Mouse (Mus musculus): Measurements from ENCODE around the gene Mdm2. TPM values are rescaled to one million over a fixed set of nuclear protein-coding genes. Genes with fewer than 3 reads are reported as not detected.

The Mdm2 gene
- total and polyA plus RNA-seq, 3 experiments = 79.8 to 136 (median 112) TPM

DNA sequence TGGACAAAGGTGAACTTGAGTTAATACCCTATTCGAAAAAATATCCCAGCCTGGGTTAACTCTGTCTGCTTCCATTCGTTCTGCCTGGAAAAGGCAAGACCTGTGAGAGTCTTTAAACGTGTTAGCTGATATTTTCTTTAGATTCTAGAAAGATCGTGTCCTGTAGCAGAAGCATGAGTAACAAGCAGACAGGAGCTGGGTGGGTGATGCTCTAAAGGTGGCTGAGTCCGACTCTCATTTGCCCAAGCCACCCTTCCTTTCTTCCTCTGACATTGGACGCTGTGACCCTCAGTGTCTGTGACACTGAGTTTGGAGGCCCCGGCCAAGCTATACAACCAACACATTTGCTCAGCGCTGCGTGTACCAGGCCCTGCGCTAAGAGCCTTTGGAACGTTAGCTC, 65.7 kb downstream of the Mdm2 start:
- no peak overlapping the region for H3K4me2 ChIP-seq (ENCODE audit: insufficient read depth, low read depth, poor library complexity, severe bottlenecking)
- H3K4me1 ChIP-seq (ENCODE audit: control insufficient read depth in 1 of 2, insufficient read depth in 2 of 2) = peaks cover 8 to 15% of the 10 kb centered on the region in 2 experiments
- no peak overlapping the region for H3K4me3 ChIP-seq (replicated peaks in 1 of 3; ENCODE audit: low read depth in 2 of 3, low read length in 2 of 3, poor library complexity in 1 of 3)
- in situ Hi-C loops (cut with MboI; ENCODE audit: low pct_ligation_motif_present, low pct_unique_long_range_greater_than_20kb, low sequenced_read_pairs) = no loop called here
- H3K27me3 ChIP-seq (replicated peaks) = no peaks in the 10 kb centered on the region
- no peak overlapping the region for H3K9ac ChIP-seq (ENCODE audit: insufficient read depth, low read depth)
- no peak overlapping the region for H3K27ac ChIP-seq (ENCODE audit: insufficient read depth, low read depth)
- TF ChIP-seq UBTF (IDR thresholded peaks at IDR 0.05; ENCODE audit: low read depth, low read length) (no peak), POLR2A (IDR thresholded peaks at IDR 0.05; ENCODE audit: low read depth, low read length) (no peak), USF2 (conservative IDR thresholded peaks at IDR 0.05; ENCODE audit: low read depth, low read length) (no peak), CTCF (conservative IDR thresholded peaks at IDR 0.05 in 1 of 2, IDR thresholded peaks at IDR 0.05 in 1 of 2; ENCODE audit: low read depth in 2 of 2, low read length in 2 of 2) (no peak), JUN (IDR thresholded peaks at IDR 0.05; ENCODE audit: insufficient read depth, low read depth, low read length) (no peak), EP300 (IDR thresholded peaks at IDR 0.05; ENCODE audit: low read length) (no peak), ETS1 (conservative IDR thresholded peaks at IDR 0.05; ENCODE audit: low read depth, low read length) (no peak), TBP (conservative IDR thresholded peaks at IDR 0.05; ENCODE audit: low read depth, low read length) (no peak), NRF1 (IDR thresholded peaks at IDR 0.05; ENCODE audit: low read depth, low read length) (no peak), SMC3 (IDR thresholded peaks at IDR 0.05; ENCODE audit: low read depth, low read length) (no peak), ZNF384 (IDR thresholded peaks at IDR 0.05; ENCODE audit: low read depth, low read length) (no peak), KAT2A (IDR thresholded peaks at IDR 0.05; ENCODE audit: insufficient replicate concordance, low read length) (no peak), RAD21 (IDR thresholded peaks at IDR 0.05; ENCODE audit: low read depth, low read length) (no peak), TCF12 (IDR thresholded peaks at IDR 0.05; ENCODE audit: low read depth, low read length) (no peak), MXI1 (IDR thresholded peaks at IDR 0.05; ENCODE audit: low read depth, low read length) (no peak), CHD2 (IDR thresholded peaks at IDR 0.05; ENCODE audit: low read length) (no peak), IRF4 (IDR thresholded peaks at IDR 0.05; ENCODE audit: low read depth, low read length) (no peak)
- dilution Hi-C loops (cut with MboI; ENCODE audit: extremely low pct_ligation_motif_present, extremely low pct_unique_long_range_greater_than_20kb, low sequenced_read_pairs) = no loop called here
- no peaks in the 10 kb centered on the region for H3K36me3 ChIP-seq (replicated peaks in 1 of 2; ENCODE audit: control insufficient read depth in 1 of 2, insufficient read depth in 1 of 2, low read length in 1 of 2)
- no peaks in the 10 kb centered on the region for H3K9me3 ChIP-seq (replicated peaks; ENCODE audit: low read length)
- H3K79me2 ChIP-seq (replicated peaks; ENCODE audit: control insufficient read depth, extremely low read depth, insufficient read depth, poor library complexity, severe bottlenecking) = no peaks in the 10 kb centered on the region
- no peak for DNase-seq (ENCODE audit: extremely low read depth)

DNA sequence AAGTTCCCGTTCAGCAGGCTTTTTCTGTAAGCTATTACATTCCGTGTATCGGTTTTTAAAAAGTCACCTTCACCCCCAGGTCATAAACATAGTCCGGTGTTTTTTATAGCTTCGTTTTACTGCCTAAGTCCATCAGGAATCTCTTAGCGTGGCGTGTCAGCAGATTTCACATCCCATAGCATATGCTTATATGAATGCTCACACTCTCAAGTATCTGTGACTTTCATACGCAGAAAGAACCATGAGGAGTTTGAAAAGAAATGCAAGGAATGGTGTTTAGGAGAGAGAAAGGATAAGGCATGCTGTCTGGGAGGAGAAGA, 66.2 kb downstream of the Mdm2 start:
- Histone ChIP-seq H3K27me3 (replicated peaks) (no peaks in the 10 kb centered on the region), H3K36me3 (replicated peaks in 1 of 2; ENCODE audit: control insufficient read depth in 1 of 2, insufficient read depth in 1 of 2, low read length in 1 of 2) (no peaks in the 10 kb centered on the region), H3K4me1 (ENCODE audit: control insufficient read depth in 1 of 2, insufficient read depth in 2 of 2) (peaks cover 8 to 16% of the 10 kb centered on the region in 2 experiments), H3K79me2 (replicated peaks; ENCODE audit: control insufficient read depth, extremely low read depth, insufficient read depth, poor library complexity, severe bottlenecking) (no peaks in the 10 kb centered on the region), H3K4me2 (ENCODE audit: insufficient read depth, low read depth, poor library complexity, severe bottlenecking) (no peak overlapping the region), H3K9me3 (replicated peaks; ENCODE audit: low read length) (no peaks in the 10 kb centered on the region), H3K27ac (ENCODE audit: insufficient read depth, low read depth) (no peak overlapping the region), H3K9ac (ENCODE audit: insufficient read depth, low read depth) (no peak overlapping the region), H3K4me3 (replicated peaks in 1 of 3; ENCODE audit: low read depth in 2 of 3, low read length in 2 of 3, poor library complexity in 1 of 3) (no peak overlapping the region)
- DNase-seq (ENCODE audit: extremely low read depth) = no peak
- in situ Hi-C loops (cut with MboI; ENCODE audit: low pct_ligation_motif_present, low pct_unique_long_range_greater_than_20kb, low sequenced_read_pairs) (no loop called here), dilution Hi-C loops (cut with MboI; ENCODE audit: extremely low pct_ligation_motif_present, extremely low pct_unique_long_range_greater_than_20kb, low sequenced_read_pairs) (no loop called here)
- TF ChIP-seq CHD1 (IDR thresholded peaks at IDR 0.05; ENCODE audit: low read depth, low read length) (no peak), IRF4 (IDR thresholded peaks at IDR 0.05; ENCODE audit: low read depth, low read length) (no peak), MEF2A (IDR thresholded peaks at IDR 0.05; ENCODE audit: borderline replicate concordance, low read depth, low read length) (no peak), TBP (conservative IDR thresholded peaks at IDR 0.05; ENCODE audit: low read depth, low read length) (no peak), ETS1 (conservative IDR thresholded peaks at IDR 0.05; ENCODE audit: low read depth, low read length) (no peak), MAFK (IDR thresholded peaks at IDR 0.05; ENCODE audit: insufficient replicate concordance, low read length) (no peak), JUN (IDR thresholded peaks at IDR 0.05; ENCODE audit: insufficient read depth, low read depth, low read length) (no peak), POLR2A (IDR thresholded peaks at IDR 0.05; ENCODE audit: low read depth, low read length) (no peak), SMC3 (IDR thresholded peaks at IDR 0.05; ENCODE audit: low read depth, low read length) (no peak)
